Mouse (Mus musculus) granulocyte monocyte progenitor cell, adult 5-6 weeks (primary cell): Measurements from ENCODE around the gene Btn2a2. TPM values are rescaled to one million over a fixed set of nuclear protein-coding genes. Genes with fewer than 3 reads are reported as not detected.

ENCODE experiments used
- ATAC-seq: replicated peaks from 2 replicates; pipeline ENCODE4 v1.8.0; 2016; ENCODE audit warnings: mild to moderate bottlenecking, moderate TSS enrichment, inconsistent platforms; ENCODE audit not compliant: poor library complexity, severe bottlenecking
- total RNA-seq, 2 experiments: library from RNA; stranded (forward) in 1 of 2; stranded (reverse) in 1 of 2; fragments of 200-712, 200-1000 nt in 1 of 2; fragments of >200 nt in 1 of 2; fragmentation: Nextera tagmentation in 1 of 2; gene quantifications; 2 replicates each; pipeline ENCODE4 v1.2.3; 2014 to 2017

Btn2a2 gene
- total RNA-seq, 2 experiments from 2014 or later, result not detected

DNA sequence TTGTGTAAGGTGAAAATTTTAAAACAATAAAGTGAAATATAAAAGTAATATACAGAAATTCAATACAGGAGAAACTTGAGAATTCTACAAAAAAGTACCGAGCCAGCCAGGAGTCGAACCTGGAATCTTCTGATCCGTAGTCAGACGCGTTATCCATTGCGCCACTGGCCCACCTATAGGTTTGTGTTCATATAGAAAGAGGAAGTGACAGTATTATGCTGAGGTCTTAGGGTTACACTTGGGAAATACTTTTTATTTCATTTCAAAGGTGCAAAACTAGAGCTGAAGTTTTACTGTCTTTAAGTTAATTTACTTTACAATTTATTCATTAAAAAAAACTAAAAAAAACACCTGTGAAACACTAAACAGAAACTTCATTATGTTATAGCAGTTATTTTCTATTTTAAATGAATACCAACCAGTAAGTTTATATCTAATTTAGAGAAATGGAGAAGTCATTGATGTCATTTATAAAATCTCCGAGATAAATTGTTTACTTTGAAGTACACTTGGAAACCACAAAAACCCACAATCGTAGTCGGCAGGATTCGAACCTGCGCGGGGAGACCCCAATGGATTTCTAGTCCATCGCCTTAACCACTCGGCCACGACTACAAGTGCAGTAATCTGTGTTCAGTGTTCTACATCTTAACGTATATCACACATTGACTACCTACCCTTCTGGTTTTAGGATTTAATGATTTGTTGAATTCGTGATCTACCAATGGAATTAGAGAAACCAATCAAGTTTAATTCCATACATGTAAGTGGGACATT is 12.0 kb upstream of the Btn2a2 start:
- peak; percentile 73 for ATAC-seq

DNA sequence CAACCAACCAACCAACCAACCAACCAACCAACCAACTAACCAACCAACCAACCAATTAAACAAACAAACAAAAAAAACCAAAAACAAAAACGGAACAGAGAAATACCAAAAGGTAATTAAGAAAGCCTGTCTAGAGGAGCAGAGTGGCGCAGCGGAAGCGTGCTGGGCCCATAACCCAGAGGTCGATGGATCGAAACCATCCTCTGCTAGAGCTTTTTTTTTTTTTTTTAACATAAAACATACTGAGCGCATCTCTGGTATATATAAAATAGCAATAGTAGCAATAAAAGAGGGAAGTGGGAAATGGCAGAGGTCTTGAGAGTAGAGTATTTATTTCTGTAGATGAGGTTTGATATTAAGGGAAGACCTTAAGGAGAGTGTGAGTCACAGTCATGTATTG is 11.3 kb upstream of the Btn2a2 start:
- no peak for ATAC-seq

DNA sequence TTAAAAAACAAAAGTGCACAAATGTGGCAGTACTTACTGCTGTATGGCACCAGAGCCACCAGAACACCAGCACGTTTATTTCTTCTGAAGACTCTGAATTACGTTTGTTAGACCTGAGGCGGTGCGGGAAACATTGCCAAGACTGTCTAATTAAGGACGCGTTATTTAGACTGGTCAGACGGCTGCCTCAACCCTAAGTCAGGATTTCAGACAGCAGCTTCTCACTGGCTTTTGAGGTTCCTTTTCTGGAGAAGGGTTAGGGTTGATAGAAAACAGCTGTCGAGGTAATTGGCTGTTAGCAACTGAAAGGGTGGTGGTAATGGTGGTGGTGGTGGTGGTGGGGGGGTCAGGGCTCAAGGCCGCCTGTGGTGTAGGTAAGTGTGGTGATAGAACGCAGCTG is 10.0 kb upstream of the Btn2a2 start:
- ATAC-seq, result no peak

DNA sequence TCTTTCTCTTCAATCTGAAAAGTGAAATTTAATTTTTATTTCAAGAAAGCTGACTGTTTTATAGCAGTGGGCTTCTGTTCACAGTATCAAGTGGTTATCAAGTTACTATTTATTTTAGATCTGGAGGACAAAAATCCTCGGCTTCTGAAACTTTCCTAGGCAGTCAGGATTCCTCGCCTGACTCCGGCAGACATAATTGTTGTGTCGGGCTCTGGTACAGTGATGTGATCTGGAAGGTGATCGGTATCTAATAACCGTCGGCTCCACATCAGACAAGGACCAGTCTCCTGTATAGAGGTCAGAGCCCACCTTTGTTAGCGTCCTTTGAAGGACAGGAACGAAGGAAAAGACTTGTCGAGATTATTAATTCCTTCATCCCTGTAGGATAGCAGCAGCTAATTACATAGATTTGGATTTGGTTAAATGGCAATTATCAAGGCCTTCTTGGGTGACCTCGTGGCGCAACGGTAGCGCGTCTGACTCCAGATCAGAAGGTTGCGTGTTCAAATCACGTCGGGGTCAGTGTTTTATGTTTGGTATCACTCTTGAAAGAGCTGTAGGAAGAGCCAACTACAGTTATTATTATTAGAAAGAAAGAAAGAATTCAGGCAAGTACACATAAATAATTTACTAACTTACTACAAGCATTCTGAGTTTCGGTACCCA is 9.1 kb upstream of the Btn2a2 start:
- no peak for ATAC-seq

DNA sequence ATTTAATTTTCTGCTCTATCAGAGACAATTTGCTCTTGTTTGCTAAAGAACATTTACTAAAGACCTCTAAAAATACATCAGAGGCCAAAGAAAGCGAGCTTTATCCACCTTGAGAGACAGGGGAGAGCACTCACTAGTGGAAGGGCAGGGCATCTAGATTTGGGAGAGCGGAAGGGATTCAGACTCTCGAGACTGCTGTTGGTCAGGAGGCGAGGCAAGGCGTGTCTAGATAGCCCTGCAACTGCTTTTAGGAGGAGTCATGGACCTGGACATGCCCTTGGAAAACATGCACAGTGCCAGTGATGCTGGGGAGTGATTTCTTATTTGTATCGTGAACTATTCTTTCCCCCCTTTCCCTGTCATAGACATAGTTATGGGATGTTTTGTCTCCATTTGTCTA is 6.9 kb upstream of the Btn2a2 start:
- ATAC-seq, result no peak

DNA sequence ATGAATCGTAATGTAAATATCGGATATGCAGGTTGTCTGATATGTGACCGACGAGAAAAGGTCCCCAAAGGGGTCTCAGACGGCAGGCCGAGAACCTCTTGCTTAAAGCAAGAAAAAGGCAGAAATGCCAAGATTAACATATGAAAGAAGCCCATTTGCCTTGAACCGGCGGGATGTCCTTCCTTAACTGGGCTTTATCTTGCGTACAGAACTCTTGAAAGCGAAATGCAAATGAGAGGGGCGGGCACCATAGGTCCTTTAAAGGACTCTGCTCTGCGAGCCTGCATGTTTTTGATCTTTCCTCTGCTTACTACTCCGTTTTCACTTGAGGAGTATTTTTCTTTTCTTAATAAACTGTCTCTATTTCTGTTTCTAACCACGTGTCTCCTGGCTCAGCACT is 3.3 kb upstream of the Btn2a2 start:
- ATAC-seq, result peak; percentile 3; the same call in 1 of the 2 replicates

DNA sequence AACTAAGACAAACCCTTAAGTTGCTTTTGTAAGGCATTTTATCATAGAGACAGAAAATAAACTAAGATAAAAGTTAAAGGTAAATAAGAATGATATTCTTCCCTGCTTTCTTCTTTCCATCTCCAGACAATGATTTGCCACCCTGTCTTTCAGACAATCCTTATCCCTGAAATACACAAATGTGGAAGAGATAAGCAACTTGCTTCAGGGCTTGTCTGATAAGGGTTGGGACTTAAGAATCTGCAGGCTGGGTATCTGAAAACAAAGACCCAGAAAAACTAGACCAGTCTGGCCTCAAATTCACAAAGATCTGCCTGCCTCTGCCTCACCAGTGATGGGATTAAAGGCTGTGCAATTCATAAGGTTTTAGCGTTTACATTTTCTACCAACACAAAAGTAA is 2.6 kb upstream of the Btn2a2 start:
- ATAC-seq, result no peak

DNA sequence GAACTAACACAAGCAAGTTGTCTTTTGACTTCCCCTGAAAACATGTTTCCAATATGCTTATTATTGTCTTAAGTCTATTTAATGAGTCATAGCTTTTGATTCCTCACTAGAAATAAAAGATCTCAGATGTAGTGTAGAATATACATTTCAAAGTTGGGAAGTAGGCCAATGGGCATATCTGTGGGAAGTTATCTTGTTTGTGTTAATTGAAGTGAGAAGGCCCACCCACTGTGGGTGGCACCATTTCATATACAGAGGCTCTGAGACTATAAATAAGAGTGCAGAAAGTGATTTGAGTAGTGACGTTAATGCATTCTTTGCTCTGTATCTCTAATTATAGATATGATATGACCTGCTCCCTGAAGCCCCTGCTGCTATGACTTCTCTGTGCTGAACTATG is 2.2 kb upstream of the Btn2a2 start:
- ATAC-seq, result no peak

DNA sequence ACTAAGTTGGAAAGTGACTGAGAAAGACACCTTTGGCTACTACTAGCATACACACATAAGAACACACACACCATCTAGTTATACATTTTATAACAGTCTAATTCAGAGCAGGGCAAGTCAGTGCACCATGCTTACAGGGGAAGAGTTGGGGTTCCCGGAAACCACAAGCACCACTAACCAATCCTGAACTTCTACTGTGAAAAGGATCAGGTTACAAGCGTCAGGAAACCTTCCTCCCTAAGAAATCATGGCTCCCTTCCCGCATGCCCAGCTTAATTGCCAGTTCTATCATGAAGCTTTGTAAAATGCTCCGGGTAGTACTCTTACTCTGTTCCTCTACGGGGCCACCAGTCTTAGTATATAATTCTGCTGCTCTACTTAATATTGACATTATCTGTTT is 3.4 kb downstream of the Btn2a2 start:
- no peak for ATAC-seq

DNA sequence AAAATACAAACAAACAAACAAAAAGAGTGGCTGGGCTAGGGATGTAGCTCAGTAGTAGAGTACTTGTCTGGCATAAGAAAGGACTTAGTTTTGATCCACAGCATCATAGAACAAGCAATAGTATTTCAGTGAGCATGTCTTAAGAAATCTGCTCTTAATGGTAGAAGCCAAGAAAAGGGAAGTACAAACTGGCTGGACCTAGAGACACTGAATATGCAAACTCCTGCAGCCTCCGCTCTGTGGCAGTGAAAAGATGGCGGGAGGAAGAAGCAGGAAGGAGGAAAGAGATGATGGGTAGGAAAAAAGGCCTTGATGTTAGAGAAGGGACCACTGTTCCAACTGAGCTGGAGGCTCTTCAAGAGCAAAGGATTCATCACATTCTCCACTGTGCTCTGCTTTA is 5.5 kb downstream of the Btn2a2 start:
- peak; percentile 63 for ATAC-seq

DNA sequence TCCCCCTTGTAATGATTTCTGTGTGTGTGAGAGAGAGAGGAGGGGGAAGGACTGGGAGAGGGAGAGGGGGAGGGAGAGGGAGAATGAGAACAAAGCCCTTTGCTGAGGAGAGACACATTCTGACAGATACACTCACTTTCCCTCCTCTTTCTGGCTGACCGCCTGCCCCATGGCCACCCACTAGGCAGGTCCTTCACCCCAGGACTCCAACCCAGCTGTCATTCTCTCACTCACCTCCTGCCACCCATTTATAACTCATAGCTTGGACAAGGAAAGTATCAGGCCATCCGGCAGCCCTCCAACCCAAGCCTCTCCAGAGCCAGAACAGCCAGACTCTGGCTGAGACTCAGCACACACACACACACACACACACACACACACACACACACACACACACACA is 13.0 kb downstream of the Btn2a2 start:
- ATAC-seq, result no peak

DNA sequence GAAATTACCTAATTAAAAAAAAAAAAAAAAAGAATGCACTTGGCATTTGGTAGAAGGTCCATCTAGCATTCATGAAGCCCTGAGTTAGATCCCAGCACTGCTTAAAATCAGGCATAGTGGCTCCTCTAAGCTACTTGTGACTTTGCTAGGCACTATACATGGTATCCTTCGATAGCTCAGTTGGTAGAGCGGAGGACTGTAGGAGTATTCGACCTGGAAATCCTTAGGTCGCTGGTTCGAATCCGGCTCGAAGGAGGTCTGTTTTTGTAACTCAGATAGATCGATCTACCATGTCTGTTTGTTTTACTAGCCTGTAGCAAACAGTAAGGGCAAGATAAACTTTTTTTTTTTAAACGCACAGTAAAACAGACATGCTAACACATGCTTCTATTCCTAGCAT is 21.7 kb downstream of the Btn2a2 start:
- peak; percentile 56 for ATAC-seq

DNA sequence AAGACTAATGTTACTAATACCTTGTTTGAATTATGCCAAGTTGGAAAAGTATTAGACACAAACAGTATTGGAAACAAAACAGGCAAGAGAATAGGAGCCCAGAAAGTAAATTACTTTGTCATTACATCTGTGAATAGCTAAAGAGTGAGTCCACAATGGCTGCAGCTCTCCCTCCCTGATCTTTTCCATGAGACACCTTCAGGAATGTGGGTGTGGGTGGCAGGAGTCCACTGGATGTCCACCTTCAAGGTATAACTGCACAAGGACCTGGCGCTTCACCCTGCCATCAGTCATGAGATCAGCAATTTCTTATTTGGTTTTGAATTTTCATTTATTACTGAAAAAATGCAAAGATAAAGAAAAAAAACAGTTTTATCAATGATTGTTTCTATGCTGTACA is 22.4 kb downstream of the Btn2a2 start:
- no peak for ATAC-seq

DNA sequence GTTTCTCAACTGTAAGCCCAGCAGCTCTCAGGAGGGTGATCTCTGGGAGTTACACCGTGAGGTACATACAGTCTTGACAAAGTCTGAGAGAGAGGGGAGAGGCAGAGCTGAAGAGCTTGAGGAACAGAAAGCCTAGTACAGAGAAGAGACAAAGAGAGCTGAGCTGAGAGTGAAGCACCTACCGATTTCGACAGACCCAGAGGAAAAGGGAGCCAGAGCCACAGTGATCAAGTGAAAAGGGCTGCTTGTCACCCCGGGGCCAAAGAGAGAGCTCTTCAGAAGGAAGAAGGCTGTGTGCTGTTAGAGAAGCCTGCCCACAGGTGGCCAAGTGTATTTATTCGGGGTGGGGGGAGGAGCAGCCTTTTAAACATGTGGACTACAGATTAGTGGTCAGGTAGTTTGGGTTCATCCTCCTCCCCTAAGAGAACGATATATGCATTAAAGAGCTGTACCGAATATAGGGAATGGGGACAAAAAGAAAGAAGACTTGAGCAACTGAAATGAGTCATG is 23.0 kb downstream of the Btn2a2 start, which contains the start of gene Btn1a1:
Gene Btn1a1, minus strand, starts transcription at position 302 of the 510 bp plus-strand sequence.
- ATAC-seq, result peak; percentile 42

DNA sequence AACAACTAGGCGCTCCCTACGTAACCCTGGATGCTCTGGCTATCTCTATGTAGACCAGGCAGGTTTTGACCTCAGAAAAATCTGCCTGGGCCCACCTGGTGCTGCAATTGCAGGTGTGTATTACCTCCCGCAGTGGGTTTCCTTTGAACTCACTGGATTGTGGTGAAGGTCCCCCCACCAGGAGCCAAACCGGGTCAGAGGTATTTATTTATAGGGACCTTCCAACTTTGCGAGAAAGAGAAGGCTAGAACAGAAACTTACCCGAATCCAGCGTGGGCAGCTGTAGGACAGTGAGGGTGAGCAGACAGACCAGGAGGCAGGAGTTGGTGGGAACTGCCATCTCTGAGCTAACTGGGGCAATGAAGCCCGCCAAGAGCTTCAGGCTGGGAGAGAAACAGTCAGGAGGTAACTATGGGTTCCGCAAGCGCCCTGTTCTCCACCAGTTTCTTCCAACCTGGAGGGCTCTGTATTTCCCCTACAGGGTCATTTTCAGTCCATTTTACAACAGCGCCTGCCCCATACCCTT is 23.8 kb downstream of the Btn2a2 start:
- peak; percentile 27; the same call in 1 of the 2 replicates for ATAC-seq

DNA sequence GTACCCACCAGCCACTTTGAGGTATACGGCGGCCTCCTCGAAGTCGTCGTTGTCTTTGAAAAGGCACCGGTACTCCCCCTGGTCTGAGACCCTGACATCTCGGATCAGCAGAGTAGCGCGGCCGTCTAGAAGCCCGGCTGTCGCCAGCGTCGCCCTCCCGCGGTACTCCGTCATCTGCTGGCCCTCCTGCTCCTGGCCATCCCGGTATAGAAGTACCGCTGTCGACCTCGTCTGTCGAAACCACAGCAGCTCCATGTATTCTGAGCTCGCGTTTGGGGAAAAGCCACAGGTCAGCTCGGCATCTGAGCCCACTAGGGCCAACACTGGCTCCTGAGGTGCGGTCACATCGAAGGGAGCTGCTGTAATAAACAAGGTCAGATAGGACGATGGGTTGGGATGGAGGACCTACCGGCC is 24.4 kb downstream of the Btn2a2 start:
- peak; percentile 31 for ATAC-seq

DNA sequence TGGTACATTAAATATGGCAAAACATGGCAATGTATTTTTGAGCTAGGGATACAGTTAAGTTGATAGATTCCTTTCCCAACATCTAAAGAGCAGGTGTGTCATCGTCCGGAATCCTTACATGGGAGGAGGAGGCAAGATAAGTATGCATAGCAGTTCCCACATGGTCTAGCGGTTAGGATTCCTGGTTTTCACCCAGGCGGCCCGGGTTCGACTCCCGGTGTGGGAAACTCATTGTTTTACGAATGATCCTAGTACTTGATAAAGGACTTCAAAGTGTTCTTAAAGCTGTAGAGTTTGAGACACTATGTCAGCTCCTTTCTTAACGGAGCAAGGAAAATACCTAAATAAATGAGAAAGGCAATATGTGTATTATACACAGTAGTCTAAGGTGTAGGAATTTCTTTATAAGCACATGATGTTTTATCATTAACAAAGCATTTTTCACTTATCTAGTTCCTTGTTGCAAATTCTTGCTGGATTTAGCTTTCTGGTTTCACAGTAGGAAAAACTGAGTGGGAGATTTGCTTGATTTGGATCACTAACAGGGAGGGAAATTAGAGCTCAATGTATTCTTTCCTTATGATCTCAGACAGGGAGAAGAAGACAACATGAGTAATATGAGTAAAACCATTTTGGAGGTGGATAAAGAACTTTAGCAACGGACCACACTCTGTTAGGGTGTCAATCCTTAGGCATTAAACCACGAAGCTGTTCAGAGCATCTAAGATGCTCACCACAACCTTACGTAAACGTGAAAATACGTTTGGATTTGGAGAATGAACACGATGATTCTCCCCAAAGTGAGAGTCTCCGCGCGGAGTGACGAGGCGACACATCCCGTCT is 25.1 kb downstream of the Btn2a2 start:
- ATAC-seq, result peak; percentile 25; the same call in 1 of the 2 replicates

DNA sequence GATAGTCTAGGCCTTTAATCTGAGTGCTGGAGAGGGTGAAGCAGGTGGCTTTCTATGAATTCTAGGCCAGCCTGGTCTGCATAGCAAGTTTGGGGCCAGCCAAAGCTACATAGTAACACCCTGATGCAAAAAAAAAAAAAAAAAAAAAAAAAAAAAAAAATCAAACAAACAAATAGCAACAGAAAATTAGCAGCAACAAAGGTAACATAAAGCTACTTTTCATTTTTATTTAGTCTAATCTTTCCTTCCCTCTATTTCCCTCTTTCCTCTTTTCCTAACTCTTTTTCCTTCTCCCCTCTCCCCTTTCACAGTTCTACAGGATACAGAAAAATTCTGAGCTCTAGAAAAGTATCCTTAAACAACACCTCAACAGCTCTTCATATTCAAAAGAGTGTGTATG is 26.0 kb downstream of the Btn2a2 start:
- ATAC-seq, result no peak

DNA sequence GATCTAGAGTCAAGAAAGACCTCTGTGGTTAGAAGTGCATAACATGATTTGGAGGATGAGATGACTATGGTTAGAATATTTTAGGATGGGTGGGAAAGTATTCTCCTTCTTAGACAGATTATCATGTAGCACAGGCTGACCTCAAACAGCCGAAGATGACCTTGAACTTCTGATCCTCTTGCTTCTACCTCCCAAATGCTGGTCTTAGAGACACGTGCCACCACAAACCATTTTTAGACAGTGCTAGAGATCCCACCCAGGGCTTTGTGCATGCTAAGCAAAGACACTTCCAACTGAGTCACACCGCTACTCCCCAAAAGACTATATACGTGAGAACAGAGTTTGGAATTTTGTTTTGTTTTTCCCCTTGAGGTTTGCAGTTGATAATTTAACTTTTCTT is 26.6 kb downstream of the Btn2a2 start:
- no peak for ATAC-seq

DNA sequence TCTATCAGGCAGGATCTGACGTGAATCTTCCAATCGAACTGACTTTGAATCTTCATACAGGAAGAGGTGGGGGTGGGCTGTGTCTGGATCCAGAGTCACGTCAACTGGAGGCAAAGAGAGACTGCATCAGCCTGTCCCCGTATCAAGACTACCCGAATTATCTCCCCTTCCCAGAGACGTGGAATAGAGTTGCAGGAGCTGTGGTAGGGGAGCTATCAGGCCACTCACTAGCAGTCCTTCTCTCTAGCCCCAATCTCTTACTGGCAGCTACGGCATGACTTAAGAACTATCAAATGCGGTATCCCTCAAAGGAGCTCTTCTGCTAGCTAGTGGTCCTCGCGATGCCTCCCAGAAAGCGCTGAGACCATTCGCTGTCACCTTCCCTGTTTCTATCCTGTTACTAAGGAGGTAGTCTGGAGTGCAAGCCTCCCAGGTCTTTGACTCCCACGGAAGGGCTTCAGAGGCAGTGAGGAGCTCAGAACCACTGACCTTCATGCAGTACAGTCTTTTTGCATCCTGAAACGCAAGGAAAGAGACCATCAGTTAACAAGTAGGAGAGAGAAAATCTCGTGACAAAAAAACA is 29.3 kb downstream of the Btn2a2 start:
- ATAC-seq, result no peak
